Mouse (Mus musculus): ENCODE data around the gene Hist1h4c.
"Not testable (repeated sequence)": the region's sequence is repeated elsewhere in the genome, so short reads cannot be mapped to it uniquely, and the experiment has no call there.

Hist1h4c gene

DNA sequence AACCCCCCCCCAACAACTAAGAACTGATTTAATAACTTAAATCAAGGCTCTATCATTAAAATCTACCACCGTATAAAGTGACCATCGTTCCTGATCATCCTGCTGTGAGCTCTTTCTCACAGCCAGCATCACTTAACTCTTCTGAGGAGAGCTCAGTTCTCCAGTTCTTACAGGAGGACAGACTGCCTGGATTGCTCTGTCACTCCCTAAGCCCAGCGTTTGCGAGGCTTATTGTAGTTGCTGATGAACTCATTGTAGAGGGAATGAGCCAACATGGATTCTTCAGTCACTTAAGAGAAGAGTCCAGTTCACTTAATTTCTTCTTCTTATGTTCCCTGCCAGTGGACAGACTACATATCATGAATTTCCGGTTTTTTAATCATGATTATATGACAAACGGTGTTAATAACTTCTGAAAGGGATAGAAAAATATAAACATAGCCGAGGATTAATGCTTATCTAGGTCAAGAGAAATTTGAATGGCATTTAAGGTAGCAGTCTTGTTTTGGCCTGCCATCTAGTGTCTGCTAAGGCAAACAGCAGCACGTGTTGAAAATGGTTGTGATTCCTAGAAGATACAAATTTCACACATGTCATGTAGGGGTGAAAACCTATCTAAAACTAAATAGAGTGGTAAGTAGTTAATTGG lies 34.0 kb upstream of the Hist1h4c start:
- intact Hi-C loops (cut with DNase I) = loop anchor here (10.0 kb wide), 1 partner anchor 47 kb away; the partner anchor contains the start of genes Hist1h2ac and Hist1h2bc

DNA sequence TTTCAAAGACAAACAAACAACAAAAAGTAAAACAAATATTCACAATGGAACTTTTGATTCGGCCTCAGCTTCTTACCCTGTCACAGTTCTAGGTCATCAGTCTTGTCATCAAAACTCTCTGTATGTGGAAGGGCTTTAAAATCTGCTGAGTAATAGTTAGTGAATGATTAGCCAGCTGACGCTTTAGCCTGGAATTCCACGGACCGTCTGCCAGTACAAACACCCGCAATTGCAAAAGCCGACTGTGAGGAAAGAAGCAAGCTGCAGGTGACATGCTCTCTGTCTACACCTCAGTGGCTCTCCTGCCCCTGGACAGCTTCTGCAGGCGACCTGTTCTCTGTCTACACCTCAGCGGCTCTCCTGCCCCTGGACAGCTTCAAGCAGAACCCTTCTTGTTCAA lies 32.2 kb upstream of the Hist1h4c start:
- intact Hi-C loops (cut with DNase I) = loop anchor here (10.0 kb wide), 1 partner anchor 46 kb away; the partner anchor contains the start of genes Hist1h2ac and Hist1h2bc

DNA sequence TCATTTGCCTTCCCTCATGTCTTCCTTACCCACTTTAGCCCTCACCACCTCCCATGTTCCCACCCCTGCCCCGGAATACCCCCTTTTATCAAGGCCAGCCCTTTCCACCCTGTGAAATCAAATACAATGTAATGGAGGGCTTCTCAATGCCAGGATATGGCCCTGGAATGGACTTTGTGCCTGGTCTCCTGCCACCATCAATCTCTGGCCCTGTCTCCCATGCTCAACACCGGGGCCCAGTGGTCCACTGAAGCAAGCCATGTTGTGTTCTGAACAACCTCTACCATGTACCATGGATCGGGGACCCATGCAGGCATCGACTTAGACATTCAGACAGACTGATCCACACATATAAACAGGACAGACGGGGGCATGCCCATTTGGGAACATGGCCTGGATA lies 31.5 kb upstream of the Hist1h4c start:
- intact Hi-C loops (cut with DNase I) = loop anchor here (10.0 kb wide), 1 partner anchor 45 kb away; the partner anchor contains the start of genes Hist1h2ac and Hist1h2bc

DNA sequence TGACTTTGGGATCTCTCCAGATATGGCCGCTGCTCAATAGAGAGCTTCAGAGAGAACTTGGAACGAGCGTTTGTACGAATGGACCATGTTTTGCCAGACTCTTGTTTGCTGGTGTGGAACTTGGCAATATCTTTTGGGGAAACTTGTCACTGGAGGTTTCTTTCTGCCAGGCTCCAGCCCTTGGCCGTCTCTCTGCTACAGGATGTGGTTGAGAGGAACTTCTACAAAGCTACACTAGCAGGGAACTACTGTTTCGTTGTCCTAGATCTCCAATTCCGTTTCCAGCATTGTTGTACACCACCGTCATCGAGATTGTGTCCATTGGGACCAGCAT lies 30.9 kb upstream of the Hist1h4c start:
- intact Hi-C loops (cut with DNase I) = no loop called here

DNA sequence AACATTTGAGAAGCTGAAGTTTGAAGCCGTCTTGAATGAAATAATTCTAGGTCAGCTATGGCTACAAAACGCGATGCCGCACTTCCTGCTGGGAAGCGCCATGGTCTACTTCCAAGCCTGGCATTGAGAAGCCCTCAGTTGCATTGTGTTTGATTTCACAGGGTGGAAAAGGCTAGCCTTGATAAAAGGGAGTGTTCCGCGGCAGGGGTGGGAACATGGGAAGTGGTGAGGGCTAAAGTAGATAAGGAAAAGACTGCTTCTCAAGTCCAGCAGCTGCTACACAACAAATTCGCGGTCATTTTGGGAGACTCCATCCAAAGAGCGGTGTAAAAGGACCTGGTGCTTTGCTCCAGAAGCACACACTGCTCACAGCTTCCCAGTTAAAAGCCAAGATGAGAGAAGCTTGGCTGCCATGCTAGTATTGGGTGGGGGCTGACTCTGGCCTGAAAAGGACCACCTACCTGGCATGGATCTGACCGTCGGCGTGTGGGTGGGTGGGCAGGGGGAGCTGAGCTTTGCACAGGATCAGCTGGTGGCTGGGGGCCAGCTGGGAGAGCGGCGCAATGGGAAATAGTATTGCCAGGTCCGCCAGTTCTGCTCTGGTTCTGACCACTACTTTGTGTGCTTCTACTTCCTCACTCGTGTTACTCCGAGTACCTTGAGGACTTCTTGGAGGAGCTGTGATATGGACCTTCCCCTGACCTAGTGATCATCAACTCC lies 30.4 kb upstream of the Hist1h4c start:
- intact Hi-C loops (cut with DNase I) = no loop called here

DNA sequence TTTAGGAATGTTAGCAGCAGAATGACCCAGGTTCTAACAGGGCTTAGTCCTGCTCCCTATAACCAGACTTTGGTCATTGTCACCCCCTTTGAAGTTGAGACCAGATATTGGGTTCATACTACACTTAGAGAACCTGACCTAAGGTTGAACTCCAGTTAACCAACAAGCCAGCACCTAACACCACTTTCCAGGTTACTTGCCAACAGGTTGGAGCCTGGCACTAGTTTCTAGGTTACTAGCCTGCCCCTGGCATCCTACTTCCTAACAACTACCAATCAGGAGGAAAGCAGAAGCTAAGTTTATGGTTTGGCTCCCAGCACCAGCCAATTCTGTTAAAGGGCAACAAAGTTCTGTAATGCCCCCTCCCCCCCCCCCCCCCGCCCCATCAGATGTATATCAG lies 27.0 kb upstream of the Hist1h4c start:
- intact Hi-C loops (cut with DNase I) = no loop called here

DNA sequence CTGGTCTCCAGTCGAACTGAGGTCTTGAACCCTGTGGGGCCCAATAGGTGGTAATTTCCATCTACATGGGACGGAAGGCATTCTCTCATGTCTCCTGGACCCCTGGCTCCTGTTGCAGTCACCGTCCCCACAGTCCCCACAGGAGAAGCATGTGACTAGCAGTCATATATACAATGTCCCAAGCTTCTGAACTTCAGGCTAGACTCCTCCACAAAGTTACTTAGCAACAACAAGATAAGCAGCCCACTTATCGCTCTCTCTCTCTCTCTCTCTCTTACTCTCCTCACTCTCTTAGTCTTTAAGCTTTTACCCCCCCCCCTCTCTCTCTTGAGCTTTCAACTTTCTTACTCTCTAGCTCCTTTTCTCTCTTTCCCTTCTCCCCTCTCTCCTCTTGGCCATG lies 26.0 kb upstream of the Hist1h4c start:
- intact Hi-C loops (cut with DNase I) = no loop called here

DNA sequence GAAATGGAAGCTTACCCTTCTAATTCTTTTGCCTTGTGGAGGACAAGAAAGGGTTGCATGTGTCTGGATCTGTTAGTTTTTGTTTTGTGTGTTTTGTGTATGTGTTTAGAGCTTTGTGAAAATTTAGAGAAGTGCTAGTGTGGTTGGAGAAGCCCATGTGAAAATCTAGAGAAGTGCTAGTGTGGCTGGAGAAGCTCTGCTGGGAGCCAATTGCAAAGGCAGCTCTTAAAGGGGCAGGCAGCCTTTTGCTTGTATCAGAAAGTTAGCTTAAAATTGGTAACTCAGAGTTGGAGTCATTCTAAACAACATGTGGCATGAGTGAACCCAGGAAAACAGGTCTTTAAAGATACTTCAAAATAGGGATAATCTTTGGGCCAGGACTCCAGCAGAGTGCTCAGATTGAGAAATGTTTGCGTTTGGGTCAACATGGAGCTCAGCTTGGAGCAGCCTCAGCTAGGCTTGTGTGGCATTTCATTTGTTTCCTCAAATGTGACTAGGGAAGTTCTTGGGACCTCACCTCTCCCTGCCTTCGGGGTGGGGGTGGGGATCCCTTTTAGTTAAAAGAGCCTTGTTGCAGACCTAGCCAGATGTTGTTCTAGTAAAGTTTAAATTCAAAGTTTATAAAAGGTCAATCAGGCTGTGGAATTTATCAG lies 19.5 kb upstream of the Hist1h4c start:
- intact Hi-C loops (cut with DNase I) = not testable (repeated sequence)

DNA sequence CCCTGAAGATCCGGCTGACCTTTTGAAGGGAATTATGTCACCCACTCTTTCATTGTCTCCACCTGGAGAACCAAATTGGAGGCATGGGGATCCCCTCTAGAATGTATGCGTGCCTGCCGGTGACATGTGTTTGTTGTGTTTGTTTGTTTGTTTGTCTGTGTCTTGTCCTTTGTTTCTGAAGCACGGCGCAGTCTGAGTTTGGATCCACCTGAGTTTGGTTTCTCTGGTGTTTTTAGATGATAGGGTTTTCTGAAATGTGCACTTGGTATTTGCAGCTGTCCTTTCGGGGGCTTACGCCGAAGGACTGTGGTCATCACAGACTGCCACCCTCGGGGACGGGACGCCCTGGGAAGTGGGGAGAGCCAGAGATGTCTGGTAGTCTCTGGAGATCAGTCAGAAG lies 18.9 kb upstream of the Hist1h4c start:
- intact Hi-C loops (cut with DNase I) = no loop called here

DNA sequence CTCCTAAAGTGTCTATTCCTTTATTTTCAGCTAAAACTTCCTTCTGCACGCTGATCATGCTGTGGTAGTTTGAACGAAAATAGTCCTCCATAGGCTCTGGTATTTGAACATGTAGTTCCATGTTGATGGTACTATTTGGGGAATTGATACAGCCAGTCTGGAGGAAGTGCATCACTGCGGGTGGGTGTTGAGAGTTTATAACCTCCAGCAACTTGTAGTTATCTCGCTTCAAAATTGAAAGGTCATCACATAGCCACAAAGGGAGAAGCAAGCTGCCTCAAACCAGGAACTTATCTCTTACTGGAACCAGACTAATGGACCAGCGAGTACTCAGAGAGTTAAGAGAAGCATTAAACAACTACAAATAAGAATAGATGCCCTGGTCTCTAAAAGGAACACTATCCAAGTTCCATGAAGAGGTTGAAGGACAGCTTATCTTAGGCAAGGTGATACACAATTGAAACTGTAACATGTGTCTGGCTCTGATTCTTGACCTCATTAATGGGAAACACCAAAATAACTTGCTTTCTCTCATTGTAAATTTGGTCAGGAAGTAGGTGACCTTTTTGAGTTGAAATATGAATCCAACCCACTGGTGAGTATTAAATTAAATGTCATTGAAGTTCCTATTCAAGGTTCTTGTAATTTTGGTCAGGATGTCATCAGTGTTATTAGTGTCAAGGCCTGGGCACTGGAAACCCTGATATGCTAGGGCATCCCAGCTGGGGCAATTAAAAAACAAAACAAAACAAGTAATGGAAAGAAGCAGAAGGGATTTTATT lies 18.2 kb upstream of the Hist1h4c start:
- intact Hi-C loops (cut with DNase I) = no loop called here

DNA sequence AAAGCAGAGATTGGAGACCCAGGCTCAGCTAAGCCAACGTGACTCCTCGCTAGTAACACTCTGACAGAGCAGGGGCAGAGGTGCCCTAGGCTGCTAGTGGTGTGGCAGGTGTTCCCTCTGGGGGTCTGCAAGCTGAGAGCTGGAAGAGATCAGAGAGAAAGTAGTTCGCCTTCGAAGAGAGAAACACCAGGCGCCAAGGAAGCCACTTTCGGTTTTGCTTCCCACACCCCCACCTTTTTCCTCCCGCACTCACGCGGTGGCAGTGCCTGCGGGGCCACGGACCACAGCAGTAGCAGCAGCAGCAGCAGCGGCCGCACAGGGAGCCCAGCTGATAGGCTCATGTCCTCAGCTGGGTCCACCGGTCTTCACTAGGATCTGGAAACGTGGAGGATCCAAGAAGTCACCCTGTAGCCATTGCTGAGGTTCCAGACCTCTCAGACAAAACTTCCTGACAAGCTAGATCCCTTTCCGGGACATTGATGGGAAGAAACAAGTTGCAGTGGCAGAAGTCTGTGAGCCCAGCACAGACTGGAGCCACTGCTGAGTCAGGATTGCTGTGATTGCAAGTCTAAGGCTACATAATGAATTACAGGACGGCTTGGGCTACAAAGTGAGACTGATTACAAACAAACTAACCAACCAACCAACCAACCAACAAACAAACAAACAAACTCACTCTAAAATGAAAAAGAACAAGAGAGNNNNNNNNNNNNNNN lies 12.3 kb upstream of the Hist1h4c start, which contains the start of gene Hfe:
Gene Hfe (minus strand): TSS at position 481 of the 716 bp plus-strand sequence.
- intact Hi-C loops (cut with DNase I) = no loop called here

DNA sequence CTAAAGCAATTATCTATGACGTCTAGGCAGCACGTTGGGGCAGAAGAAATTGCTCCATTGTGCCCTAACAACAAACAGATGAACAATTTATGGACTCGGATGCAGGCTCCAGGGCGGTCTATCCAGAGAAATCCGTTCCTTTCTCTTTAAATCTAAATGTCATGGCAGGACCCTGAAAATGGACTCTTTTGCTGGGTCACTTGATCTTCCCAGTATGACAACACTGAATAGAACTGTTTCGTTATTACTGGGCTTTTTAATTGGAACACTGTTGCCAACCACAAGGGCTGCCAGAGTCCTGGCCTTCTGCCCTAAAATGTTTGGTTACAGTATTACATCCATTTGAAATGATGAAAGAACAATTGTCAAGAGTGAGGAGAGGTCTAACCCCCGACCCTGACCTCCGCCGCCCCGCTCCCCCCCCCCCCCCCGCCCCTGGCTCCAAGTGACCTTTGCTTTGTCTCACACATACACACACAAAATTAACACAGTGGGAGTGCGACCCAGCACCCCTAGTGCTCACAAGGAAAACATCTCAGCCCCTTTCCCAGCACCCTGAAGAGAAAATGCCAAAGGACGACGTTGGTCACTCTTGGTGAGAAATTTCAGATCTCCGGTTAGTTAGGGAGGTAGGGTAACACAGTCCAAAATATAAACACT lies 11.6 kb upstream of the Hist1h4c start:
- intact Hi-C loops (cut with DNase I) = no loop called here

DNA sequence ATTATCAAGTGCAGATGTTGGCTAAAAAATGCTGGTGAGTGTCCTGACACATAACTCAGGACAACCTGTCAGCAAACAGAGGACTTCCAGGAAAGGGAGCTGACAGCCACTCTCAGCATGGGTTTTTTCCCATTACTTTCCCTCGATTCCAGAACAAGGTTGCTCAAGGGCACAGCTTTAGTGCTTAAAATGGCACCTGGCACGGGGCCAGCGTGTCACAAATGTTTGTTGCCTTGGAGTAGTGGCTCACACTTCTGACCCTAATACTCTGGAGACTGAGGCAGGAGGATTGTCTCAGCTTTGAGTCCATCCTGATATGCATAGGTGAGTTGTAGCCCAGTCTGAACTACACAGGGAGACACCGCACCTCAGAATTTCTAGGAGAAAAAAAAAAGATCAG lies 10.4 kb upstream of the Hist1h4c start:
- intact Hi-C loops (cut with DNase I) = no loop called here

DNA sequence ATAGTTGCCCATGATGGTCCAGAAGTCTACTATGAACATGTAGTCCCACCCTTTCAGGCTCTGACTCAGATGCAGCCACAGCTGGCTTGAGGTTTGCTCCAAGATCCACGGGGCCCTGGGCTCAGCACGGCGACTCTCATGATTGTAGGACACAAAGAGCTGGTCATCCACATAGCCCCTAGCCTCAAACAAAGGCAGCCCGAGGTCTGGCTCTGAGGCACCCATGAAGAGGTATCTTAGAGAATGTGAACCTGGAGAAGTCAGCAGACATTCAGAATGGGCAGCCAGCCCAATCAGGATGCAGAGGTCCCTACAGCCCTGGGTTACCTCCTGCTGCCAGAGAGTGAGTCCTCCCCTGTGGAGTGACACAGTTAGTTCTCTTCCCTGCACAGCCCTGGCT lies 9.8 kb upstream of the Hist1h4c start:
- intact Hi-C loops (cut with DNase I) = no loop called here

DNA sequence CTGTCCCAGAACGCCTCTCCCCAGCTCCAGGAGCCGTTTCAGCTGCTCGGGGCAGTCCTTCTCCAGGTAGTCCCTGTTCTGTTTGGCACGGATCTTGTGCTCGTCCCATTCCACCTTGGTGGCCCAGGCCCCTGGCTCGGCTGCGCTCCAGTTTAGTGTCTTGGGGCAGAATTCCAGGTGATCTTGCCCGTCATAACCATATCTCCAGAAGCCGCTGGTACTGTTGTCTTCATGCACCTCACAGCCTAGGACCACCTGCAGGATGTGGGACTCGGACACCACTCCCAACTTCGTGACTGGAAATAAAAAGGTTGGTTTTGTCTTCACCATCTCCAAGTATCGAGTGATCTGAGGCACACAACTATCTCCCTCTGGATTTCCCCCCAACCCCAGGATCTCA lies 8.5 kb upstream of the Hist1h4c start:
- intact Hi-C loops (cut with DNase I) = no loop called here

DNA sequence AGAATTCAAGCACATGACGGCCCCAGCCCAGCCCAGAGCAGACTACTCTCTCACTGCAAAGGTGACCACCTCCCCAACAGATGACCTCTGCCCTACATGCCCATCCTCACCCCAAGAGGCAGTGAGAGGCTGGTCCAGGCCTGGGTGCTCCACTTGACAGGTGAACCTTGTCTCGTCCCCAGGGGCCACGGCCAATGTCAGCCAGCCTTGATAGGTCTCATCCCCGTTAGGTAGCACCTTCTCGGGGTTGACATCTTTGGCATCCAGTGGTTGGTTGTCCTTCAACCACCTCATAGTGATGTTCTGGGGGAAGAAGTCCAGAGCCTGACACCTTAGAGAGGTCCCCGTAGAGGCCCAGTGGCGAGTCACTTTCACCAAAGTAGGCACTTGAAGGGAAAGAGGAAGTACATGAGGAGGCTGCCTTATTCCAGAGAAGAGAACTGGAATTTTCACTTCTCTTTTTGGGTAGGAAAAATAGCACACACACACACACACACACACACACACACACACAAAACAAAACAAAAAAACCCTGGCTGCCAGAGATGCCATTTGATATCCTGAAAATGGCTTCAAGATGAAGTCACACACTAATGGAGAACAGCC lies 7.6 kb upstream of the Hist1h4c start:
- intact Hi-C loops (cut with DNase I) = no loop called here

DNA sequence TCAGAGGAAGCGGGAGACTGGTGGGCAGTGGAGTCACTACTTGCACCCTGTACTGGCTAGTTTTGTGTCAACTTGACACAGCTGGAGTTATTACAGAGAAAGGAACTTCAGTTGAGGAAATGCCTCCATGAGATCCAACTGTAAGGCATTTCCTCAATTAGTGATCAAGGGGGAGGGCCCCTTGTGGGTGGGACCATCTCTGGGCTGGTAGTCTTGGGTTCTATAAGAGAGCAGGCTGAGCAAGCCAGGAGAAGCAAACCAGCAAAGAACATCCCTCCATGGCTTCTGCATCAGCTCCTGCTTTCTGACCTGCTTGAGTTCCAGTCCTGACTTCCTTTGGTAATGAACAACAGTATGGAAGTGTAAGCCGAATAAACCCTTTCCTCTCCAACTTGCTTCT lies 4.5 kb upstream of the Hist1h4c start:
- intact Hi-C loops (cut with DNase I) = not testable (repeated sequence)

DNA sequence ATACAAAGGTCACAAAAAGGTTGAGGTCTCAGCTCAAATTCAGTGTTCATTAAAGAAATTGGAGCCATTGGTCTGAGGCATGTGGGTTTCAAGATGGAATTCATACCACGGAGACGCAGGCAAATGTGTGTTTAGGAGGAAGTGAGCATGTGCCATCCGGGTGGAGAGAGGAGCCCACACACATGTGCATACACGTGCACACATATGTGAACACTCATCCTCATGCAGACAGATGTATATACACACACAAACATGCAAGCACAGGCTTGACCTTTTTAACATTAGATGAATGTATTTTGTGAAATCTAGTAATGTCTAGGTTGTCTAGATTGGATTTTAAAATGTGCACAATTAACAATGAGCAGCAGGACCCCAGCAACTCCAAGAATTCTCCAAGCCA lies 4.0 kb upstream of the Hist1h4c start:
- intact Hi-C loops (cut with DNase I) = no loop called here

DNA sequence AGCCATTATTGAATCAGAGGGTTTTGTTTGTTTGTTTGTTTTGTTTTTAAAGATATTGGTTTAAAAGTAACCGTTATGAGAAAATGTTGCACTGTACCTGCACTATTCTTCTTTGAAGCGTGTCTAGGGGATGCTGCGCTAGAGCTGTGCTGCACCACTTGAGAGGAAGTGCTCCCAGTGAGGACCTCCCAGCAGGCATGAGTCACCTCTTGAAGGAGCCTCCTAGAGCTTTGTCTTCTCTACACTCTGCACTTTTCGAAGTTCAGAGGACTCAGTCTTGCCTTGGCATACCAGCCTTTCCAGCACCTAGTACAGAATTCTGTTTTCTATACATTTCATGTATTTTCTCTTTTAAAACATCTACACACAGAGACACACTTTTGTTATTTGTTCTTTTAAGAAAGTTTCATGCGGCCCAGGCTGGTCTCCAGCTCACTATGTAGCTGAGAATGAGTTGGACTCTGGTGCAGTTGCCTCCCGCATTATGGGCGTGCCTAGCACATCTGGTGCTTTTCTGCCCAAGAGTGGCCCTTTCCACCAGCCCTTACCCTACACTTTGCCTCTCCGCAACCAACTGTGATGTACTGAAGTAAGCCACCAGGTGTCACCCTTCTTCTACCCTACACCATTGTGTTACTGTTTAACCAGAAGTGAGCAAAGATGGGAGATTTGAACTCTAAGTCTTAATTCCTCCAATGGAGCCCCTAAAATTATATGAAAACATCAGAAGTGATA lies 2.7 kb upstream of the Hist1h4c start:
- intact Hi-C loops (cut with DNase I) = loop anchor here (1.0 kb wide), 1 partner anchor 33 kb away; no protein-coding TSS in a partner anchor
